Mouse (Mus musculus): ENCODE results near the gene Pnck.

DNA sequence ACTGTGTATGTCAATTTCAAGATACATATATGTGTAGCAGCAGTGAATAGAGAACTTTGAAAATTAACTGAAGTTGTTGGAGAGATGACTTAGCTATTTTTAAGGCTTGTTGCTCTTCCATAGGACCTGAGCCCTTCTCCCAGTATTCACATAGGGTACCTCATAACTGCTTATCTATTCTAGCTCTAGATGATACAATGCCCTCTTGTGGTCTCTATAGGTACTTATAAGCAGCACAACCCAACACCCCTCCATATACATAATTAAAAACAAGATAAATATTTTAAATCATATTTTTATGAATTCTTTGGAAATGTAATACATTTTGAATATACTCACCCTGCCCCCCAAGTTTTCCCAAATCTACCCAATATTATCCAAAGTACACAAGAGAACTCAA lies 3.2 kb upstream of the Pnck start:
- TF ChIP-seq CTCF (IDR thresholded peaks at IDR 0.05; ENCODE audit: low read depth, low read length) (no peak), POLR2A (IDR thresholded peaks at IDR 0.05; ENCODE audit: borderline replicate concordance, low read depth, low read length) (no peak)
